In the genomic region with DNA sequence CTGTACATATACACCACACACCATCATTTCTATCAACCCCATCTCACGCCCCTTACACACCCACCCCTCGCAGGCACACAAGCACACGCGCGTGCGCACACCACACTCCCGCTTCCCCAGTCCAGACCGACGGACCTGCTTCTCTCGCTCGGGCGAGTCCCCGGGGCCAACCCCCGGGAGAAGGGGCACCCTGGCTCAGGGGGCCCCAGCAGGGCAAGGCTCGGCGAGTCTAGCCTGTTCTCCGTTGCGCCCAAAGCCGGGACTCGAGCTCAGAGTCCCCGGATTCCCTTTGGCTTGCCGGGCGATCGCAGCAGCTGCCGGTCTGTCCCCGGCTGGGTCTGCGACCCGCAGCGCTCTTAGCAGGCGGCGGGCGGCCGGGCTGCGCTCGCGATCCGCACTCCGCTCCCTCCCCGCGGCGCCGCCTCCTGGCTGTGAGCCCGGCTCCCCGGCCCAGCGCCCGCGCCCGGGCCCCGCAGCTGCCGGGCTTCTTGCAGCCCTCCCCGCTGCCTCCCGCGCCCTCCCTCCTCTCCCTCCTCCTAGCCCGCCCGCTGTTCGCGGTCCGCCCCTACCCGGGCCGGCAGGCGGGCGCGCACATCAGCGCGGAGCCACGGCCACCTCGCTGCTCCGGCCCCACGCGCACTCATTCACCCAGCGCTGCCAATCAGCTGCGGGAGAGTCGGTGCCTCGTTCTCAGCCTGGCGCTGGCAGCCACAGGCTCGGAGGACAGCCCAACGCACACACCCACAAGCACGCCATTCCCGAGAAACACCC, we compare ENCODE assay signal across 8 mouse cellular contexts. TPM values are rescaled to one million over a fixed set of nuclear protein-coding genes. Genes with fewer than 3 reads are reported as not detected.
DNase-seq lines count a peak whose midpoint lies in the region; ATAC-seq and TF ChIP-seq lines count a peak whose summit lies in the region.

A gene (minus strand): TSS at position 697 of the 771 bp plus-strand sequence.

- no peak for DNase-seq in testis, postnatal 14 days (ENCODE audit: low spot score)
- peak; percentile 64 for DNase-seq in embryonic facial prominence, embryonic 11.5 days (ENCODE audit: low spot score)
- DNase-seq in heart, embryonic 10.5 days (ENCODE audit: low spot score): peak; percentile 76
- DNase-seq in thymus, postnatal 0 days (ENCODE audit: low spot score): peak; percentile 16

- ATAC-seq in embryonic facial prominence, embryonic 11.5 days (replicated peaks; ENCODE audit: insufficient number of reproducible peaks, low FRiP score, low TSS enrichment, low read depth): peak; percentile 69
- ATAC-seq in kidney, embryonic 14.5 days (ENCODE audit: low FRiP score, low TSS enrichment): peak; percentile 63
- ATAC-seq in limb, embryonic 13.5 days (ENCODE audit: low FRiP score, low read depth): peak; percentile 57
- ATAC-seq in midbrain, embryonic 16.5 days: peak; percentile 89

- H3K4me2 ChIP-seq in embryonic facial prominence, embryonic 11.5 days (ENCODE audit: low read depth, low read length): peak within 1 kb of the TSS; percentile 96
- H3K4me2 ChIP-seq in kidney, embryonic 14.5 days (replicated peaks; ENCODE audit: low read depth, low read length): peak within 1 kb of the TSS; percentile 97
- peak within 1 kb of the TSS; percentile 94 for H3K4me2 ChIP-seq in limb, embryonic 13.5 days (replicated peaks)
- peak within 1 kb of the TSS; percentile 78 for H3K4me2 ChIP-seq in midbrain, embryonic 16.5 days (ENCODE audit: low read length)

- no peaks in the 10 kb centered on the region for H3K36me3 ChIP-seq in testis, adult 2 months (ENCODE audit: control insufficient read depth, insufficient read depth, low read length)
- no peaks in the 10 kb centered on the region for H3K36me3 ChIP-seq in embryonic facial prominence, embryonic 11.5 days (replicated peaks; ENCODE audit: control insufficient read depth, insufficient read depth, low read depth, low read length)
- no peaks in the 10 kb centered on the region for H3K36me3 ChIP-seq in heart, embryonic 10.5 days
- no peaks in the 10 kb centered on the region for H3K36me3 ChIP-seq in kidney, embryonic 14.5 days (ENCODE audit: control insufficient read depth, insufficient read depth, low read length)
- no peaks in the 10 kb centered on the region for H3K36me3 ChIP-seq in limb, embryonic 13.5 days
- H3K36me3 ChIP-seq in midbrain, embryonic 16.5 days (ENCODE audit: control insufficient read depth, insufficient read depth, low read length): no peaks in the 10 kb centered on the region

- no peak within 1 kb of the TSS for H3K27ac ChIP-seq in testis, adult 2 months (ENCODE audit: control insufficient read depth, insufficient read depth, low read depth, low read length)
- peak within 1 kb of the TSS; percentile 59 for H3K27ac ChIP-seq in embryonic facial prominence, embryonic 11.5 days (replicated peaks; ENCODE audit: low read depth, low read length)
- peak within 1 kb of the TSS; percentile 87 for H3K27ac ChIP-seq in heart, embryonic 10.5 days
- H3K27ac ChIP-seq in kidney, embryonic 14.5 days (ENCODE audit: low read depth, low read length): 0 out of 2 replicates have a peak within 1 kb of the TSS, but pooled peaks have one; percentile 37
- H3K27ac ChIP-seq in limb, embryonic 13.5 days: no peak within 1 kb of the TSS; the same call in 1 of the 2 replicates
- H3K27ac ChIP-seq in midbrain, embryonic 16.5 days (ENCODE audit: low read length): peak within 1 kb of the TSS; percentile 92

- no peak for TF ChIP-seq POLR2A in testis, adult 2 months (IDR thresholded peaks at IDR 0.05; ENCODE audit: control insufficient read depth, low read depth, low read length)

- H3K9ac ChIP-seq in embryonic facial prominence, embryonic 11.5 days (replicated peaks; ENCODE audit: low read length): peak within 1 kb of the TSS; percentile 75
- H3K9ac ChIP-seq in kidney, embryonic 14.5 days (ENCODE audit: low read depth, low read length): peak within 1 kb of the TSS; percentile 71
- H3K9ac ChIP-seq in limb, embryonic 13.5 days: peak within 1 kb of the TSS; percentile 76
- peak within 1 kb of the TSS; percentile 87 for H3K9ac ChIP-seq in midbrain, embryonic 16.5 days (ENCODE audit: low read depth, low read length)

- TF ChIP-seq CTCF in testis, adult 2 months (IDR thresholded peaks at IDR 0.05; ENCODE audit: control insufficient read depth, insufficient read depth, insufficient replicate concordance, low read depth, low read length): no peak

- peak within 1 kb of the TSS; percentile 69 for H3K4me3 ChIP-seq in testis, adult 2 months (ENCODE audit: control insufficient read depth, low read depth, low read length)
- H3K4me3 ChIP-seq in embryonic facial prominence, embryonic 11.5 days (ENCODE audit: low read depth, low read length): peak within 1 kb of the TSS; percentile 62
- H3K4me3 ChIP-seq in heart, embryonic 10.5 days: peak within 1 kb of the TSS; percentile 80
- peak within 1 kb of the TSS; percentile 61 for H3K4me3 ChIP-seq in kidney, embryonic 14.5 days (ENCODE audit: low read length)
- peak within 1 kb of the TSS; percentile 65 for H3K4me3 ChIP-seq in limb, embryonic 13.5 days
- H3K4me3 ChIP-seq in midbrain, embryonic 16.5 days (ENCODE audit: low read depth, low read length): peak within 1 kb of the TSS; percentile 76

- no peaks in the 10 kb centered on the region for H3K27me3 ChIP-seq in testis, adult 2 months (ENCODE audit: control insufficient read depth, insufficient read depth, low read length)
- peaks cover 9% of the 10 kb centered on the region for H3K27me3 ChIP-seq in embryonic facial prominence, embryonic 11.5 days (ENCODE audit: control insufficient read depth, insufficient read depth, low read length)
- peaks cover 80% of the 10 kb centered on the region for H3K27me3 ChIP-seq in heart, embryonic 10.5 days (ENCODE audit: insufficient read depth, poor library complexity, severe bottlenecking)
- H3K27me3 ChIP-seq in kidney, embryonic 14.5 days (ENCODE audit: control insufficient read depth, insufficient read depth, low read length): peaks cover 20% of the 10 kb centered on the region; the same call in 1 of the 2 replicates
- H3K27me3 ChIP-seq in limb, embryonic 13.5 days: peaks cover 63% of the 10 kb centered on the region
- peaks cover 8% of the 10 kb centered on the region; the same call in 1 of the 2 replicates for H3K27me3 ChIP-seq in midbrain, embryonic 16.5 days (ENCODE audit: control insufficient read depth, insufficient read depth, low read depth, low read length)

- 1% methylated on average over 75 of the region's 79 CpGs for WGBS in embryonic facial prominence, embryonic 11.5 days
- WGBS in heart, embryonic 10.5 days: under 1% methylated on average over 63 of the region's 79 CpGs
- 1% methylated on average over 73 of the region's 79 CpGs for WGBS in kidney, embryonic 14.5 days
- WGBS in limb, embryonic 13.5 days: under 1% methylated on average over 69 of the region's 79 CpGs
- 0% methylated on average over 51 of the region's 79 CpGs for WGBS in midbrain, embryonic 16.5 days

- H3K4me1 ChIP-seq in testis, adult 2 months (ENCODE audit: control insufficient read depth, insufficient read depth, low read length): peaks cover 10% of the 10 kb centered on the region
- H3K4me1 ChIP-seq in embryonic facial prominence, embryonic 11.5 days (ENCODE audit: control insufficient read depth, insufficient read depth, low read length): no peaks in the 10 kb centered on the region; the same call in none of the 2 replicates
- H3K4me1 ChIP-seq in heart, embryonic 10.5 days: peaks cover 39% of the 10 kb centered on the region
- 0 out of 2 replicates have a peak, but pooled peaks cover 4% of the 10 kb centered on the region for H3K4me1 ChIP-seq in kidney, embryonic 14.5 days (ENCODE audit: control insufficient read depth, insufficient read depth, low read length)
- H3K4me1 ChIP-seq in limb, embryonic 13.5 days: peaks cover 9% of the 10 kb centered on the region
- peaks cover 12% of the 10 kb centered on the region for H3K4me1 ChIP-seq in midbrain, embryonic 16.5 days (ENCODE audit: control insufficient read depth, insufficient read depth, low read length)

- H3K9me3 ChIP-seq in embryonic facial prominence, embryonic 11.5 days (replicated peaks; ENCODE audit: control insufficient read depth, low read length): no peaks in the 10 kb centered on the region
- no peaks in the 10 kb centered on the region for H3K9me3 ChIP-seq in heart, embryonic 10.5 days
- H3K9me3 ChIP-seq in kidney, embryonic 14.5 days (ENCODE audit: control insufficient read depth, low read length): no peaks in the 10 kb centered on the region
- no peaks in the 10 kb centered on the region for H3K9me3 ChIP-seq in limb, embryonic 13.5 days
- H3K9me3 ChIP-seq in midbrain, embryonic 16.5 days (replicated peaks; ENCODE audit: control insufficient read depth, low read length, poor library complexity, severe bottlenecking): no peaks in the 10 kb centered on the region

RNA-seq across cellular contexts. Expression of the gene that starts here (rescaled TPM):
- 0.48 and 0.57 TPM in 2 replicates for polyA plus RNA-seq in testis, adult 2 months (2012; rRNA removed)
- polyA plus RNA-seq in embryonic facial prominence, embryonic 11.5 days (2014; fragmentation: Nextera tagmentation; extraction: Ambion mirVana): 1.3 and 1.5 TPM in 2 replicates
- 3.2 and 4.3 TPM in 2 replicates for polyA plus RNA-seq in heart, embryonic 10.5 days (2016; fragmentation: Nextera tagmentation; extraction: Ambion mirVana)
- 0.96 and 1.4 TPM in 2 replicates for polyA plus RNA-seq in kidney, embryonic 14.5 days (2014; fragmentation: Nextera tagmentation; extraction: Ambion mirVana)
- 0.90 and 1.3 TPM in 2 replicates for polyA plus RNA-seq in limb, embryonic 13.5 days (2015; fragmentation: Nextera tagmentation; extraction: Ambion mirVana)
- polyA plus RNA-seq in midbrain, embryonic 16.5 days (2015; fragmentation: Nextera tagmentation; extraction: Ambion mirVana): 11.4 and 11.6 TPM in 2 replicates
- polyA plus RNA-seq in thymus, postnatal 0 days (2015; fragmentation: Nextera tagmentation; extraction: Ambion mirVana): 0.05 and 0.09 TPM in 2 replicates

Comparison
In these comparisons a context has a peak if more than half of its experiments do, and no peak if none do; other contexts are left out.
1. Peak in DNase-seq in thymus, postnatal 0 days; RNA of the gene not detected or under 1 TPM.
2. H3K27ac ChIP-seq: peak in embryonic facial prominence, embryonic 11.5 days (single experiment), heart, embryonic 10.5 days (single experiment), kidney, embryonic 14.5 days (single experiment) and midbrain, embryonic 16.5 days (single experiment); none in testis, adult 2 months (single experiment) and limb, embryonic 13.5 days (single experiment).
3. Peak in every context shown above with its lines, with median percentiles within 50 percentile points of each other: H3K4me3 ChIP-seq, ATAC-seq, H3K4me2 ChIP-seq and H3K9ac ChIP-seq.